Mouse (Mus musculus) central nervous system, embryonic 11.5 days (tissue): Measurements from ENCODE around the gene Gabrg2. TPM values are rescaled to one million over a fixed set of nuclear protein-coding genes. Genes with fewer than 3 reads are reported as not detected.

Source experiments
- polyA plus RNA-seq: library from polyadenylated mRNA; depleted of rRNA; stranded (reverse); fragments of >200 nt; gene quantifications from 2 replicates; pipeline ENCODE4 v1.2.3, GENCODE M21; 2012; rRNA removed

Gabrg2 gene
- polyA plus RNA-seq = 10.9 and 13.2 TPM in 2 replicates

DNA sequence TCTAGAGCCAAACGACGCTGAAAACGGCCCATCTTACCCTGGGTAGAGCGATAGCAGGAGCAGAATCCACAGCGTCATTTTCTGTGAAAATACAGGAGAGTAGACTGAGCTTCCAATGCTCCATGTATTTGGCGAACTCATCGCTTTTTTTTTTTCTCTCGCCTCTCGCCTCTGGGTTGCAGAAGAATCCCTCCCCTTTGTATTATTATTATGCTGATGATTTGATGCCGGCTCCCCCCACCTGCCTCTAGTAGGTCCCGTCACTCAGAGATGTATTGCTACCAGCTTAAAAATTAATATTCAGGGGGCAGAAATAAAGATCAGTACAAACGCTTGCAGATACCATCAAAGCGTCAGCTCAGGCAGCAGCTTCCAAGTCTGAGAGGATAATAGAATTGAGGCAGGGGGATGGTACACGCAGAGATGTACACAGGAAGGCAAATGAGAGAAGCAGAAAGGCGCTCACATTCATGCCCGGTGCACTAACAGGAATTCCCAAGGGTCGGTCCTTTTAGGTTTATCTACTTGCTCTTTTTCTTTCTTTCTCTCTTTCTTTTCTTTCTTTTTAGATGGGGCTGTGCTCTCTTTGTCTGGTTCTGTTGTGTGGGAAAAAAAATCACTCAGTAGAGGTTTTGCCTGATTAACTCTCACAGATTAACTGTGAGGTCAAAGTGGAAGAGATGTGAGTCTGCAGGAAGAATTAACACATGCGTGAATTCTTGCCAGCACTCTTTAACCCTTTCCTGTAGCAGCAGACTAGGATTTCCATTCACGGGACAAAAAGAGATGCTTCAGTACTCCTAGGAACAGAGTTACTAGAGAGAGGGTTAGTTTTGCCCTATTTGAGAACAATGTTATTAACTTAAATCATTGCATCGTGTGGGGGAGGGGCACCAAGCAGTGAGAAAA lies at the start of gene Gabrg2:
Gabrg2 (minus strand) TSS at position 668 of the 909 bp plus-strand sequence.

Other genes with a start within 250 kb of the Gabrg2 start
- gene Gabra1, start 182.1 kb upstream of the Gabrg2 start, polyA plus RNA-seq = 1.3 and 2.7 TPM in 2 replicates